Mouse (Mus musculus): ENCODE data around the gene Agbl4. TPM values are rescaled to one million over a fixed set of nuclear protein-coding genes. Genes with fewer than 3 reads are reported as not detected.

The Agbl4 gene
- polyA plus RNA-seq, 1 experiment from 2014 or later = not detected

- Histone ChIP-seq H3K9me3 (replicated peaks) (no peaks in the 10 kb centered on the region), H3K9ac (no peak overlapping the region), H3K4me1 (replicated peaks) (no peaks in the 10 kb centered on the region), H3K36me3 (replicated peaks) (no peaks in the 10 kb centered on the region), H3K27ac (replicated peaks) (no peak overlapping the region), H3K27me3 (no peaks in the 10 kb centered on the region), H3K4me2 (no peak overlapping the region), H3K4me3 (replicated peaks) (no peak overlapping the region)
- 69% methylated on average over 1 of the region's 1 CpGs for WGBS (ENCODE audit: insufficient replicate concordance)
- ATAC-seq (ENCODE audit: insufficient read depth) = no peak
These were observed 1027.0 kb downstream of the Agbl4 start for GRCm38 (mm10) chr4:111424371-111424950.

DNA sequence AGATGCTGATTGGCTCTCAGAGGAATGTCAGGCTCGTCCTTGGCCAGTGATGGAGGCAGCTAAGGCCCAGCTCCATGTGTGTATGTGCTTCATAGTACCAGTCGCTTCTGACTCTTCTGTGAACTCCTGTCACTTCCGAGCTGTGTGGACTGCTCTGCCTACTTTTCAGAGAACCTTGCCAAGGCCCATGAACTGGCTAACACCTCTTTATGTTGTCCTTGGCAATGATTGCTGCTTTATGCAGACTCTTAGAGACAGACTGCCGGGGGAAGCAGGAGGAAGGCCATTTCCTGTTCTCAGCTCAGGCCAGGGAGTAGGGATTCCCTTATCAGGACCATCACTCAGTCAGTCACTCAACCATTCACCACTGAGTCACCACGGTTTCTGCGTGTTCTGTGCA lies 1027.7 kb downstream of the Agbl4 start:
- no peaks in the 10 kb centered on the region for H3K9me3 ChIP-seq (replicated peaks)
- no peak overlapping the region for H3K9ac ChIP-seq
- ATAC-seq (ENCODE audit: insufficient read depth) = no peak
- H3K36me3 ChIP-seq (replicated peaks) = no peaks in the 10 kb centered on the region
- 28% methylated on average over 6 of the region's 6 CpGs for WGBS (ENCODE audit: insufficient replicate concordance)
- H3K4me3 ChIP-seq (replicated peaks) = no peak overlapping the region
- no peak overlapping the region for H3K27ac ChIP-seq (replicated peaks)
- H3K4me1 ChIP-seq (replicated peaks) = no peaks in the 10 kb centered on the region
- no peak overlapping the region for H3K4me2 ChIP-seq
- no peaks in the 10 kb centered on the region for H3K27me3 ChIP-seq

DNA sequence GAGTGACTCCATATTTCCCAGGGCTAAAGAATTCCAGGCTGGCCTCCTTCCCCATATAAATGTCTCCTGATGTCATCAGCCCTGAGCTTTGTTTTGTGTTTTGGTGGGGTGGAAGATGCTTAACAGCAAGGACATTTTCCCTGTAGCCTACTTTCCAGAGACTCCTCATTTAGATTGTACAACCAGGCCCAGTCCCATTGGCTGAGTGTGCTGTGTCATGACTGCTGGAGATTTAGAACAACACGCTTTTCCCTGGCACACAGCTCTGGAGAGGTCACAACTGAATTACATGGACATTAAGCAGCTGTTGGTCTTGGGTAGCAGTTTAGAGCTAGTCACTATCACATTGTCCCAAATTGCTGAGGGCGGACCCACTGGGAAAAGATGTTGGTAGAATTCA lies 1033.7 kb downstream of the Agbl4 start:
- no peaks in the 10 kb centered on the region for H3K27me3 ChIP-seq
- no peak overlapping the region for H3K27ac ChIP-seq (replicated peaks)
- H3K4me3 ChIP-seq (replicated peaks) = no peak overlapping the region
- no peak overlapping the region for H3K4me2 ChIP-seq
- H3K4me1 ChIP-seq (replicated peaks) = no peaks in the 10 kb centered on the region
- 65% methylated on average over 2 of the region's 2 CpGs for WGBS (ENCODE audit: insufficient replicate concordance)
- no peak overlapping the region for H3K9ac ChIP-seq
- H3K9me3 ChIP-seq (replicated peaks) = no peaks in the 10 kb centered on the region
- ATAC-seq (ENCODE audit: insufficient read depth) = no peak
- no peaks in the 10 kb centered on the region for H3K36me3 ChIP-seq (replicated peaks)

DNA sequence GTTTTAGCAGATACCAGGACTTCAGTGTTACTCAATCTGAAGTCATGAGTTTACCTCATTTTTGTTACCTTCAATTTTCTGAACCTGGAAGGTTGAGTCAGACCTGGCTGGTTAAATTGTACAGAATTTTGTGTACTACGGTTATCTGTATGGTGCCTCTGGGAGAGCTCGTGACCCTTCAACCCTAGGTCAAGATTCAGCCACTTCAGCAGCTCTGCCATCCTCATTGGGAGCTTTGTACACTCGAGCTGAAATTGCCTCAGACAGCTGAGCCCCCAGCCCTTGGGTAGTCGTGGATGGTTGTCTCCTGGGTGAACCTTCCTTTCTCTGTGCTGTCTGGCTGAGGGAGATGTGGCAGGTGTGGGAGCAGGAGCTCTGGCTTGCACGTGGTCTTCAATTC lies 1034.6 kb downstream of the Agbl4 start:
- 50% methylated on average over 5 of the region's 5 CpGs for WGBS (ENCODE audit: insufficient replicate concordance)
- ATAC-seq (ENCODE audit: insufficient read depth) = no peak
- H3K36me3 ChIP-seq (replicated peaks) = no peaks in the 10 kb centered on the region
- H3K9me3 ChIP-seq (replicated peaks) = no peaks in the 10 kb centered on the region
- no peak overlapping the region for H3K9ac ChIP-seq
- H3K4me1 ChIP-seq (replicated peaks) = no peaks in the 10 kb centered on the region
- H3K27ac ChIP-seq (replicated peaks) = no peak overlapping the region
- no peaks in the 10 kb centered on the region for H3K27me3 ChIP-seq
- H3K4me3 ChIP-seq (replicated peaks) = no peak overlapping the region
- no peak overlapping the region for H3K4me2 ChIP-seq

DNA sequence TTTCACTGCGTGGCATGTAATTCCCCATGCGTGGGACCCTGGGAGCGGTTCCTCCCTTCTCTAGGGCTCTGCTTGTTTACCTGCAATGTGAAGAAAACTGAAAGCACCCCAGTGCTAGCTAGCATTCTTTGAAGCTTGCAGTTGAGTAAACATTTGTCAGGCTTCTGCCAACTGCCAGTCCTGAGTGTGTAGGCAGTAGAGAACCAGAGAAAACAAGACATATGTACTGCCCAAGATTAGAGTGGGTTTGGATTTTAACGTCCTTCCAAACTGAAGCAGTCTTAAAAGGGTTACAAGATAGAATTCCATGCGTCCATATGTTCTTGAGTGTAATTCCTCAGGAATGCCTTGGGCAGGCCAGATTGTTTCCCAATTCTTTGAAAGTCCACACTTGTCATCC lies 1035.0 kb downstream of the Agbl4 start:
- ATAC-seq (ENCODE audit: insufficient read depth) = no peak
- H3K9ac ChIP-seq = no peak overlapping the region
- H3K4me2 ChIP-seq = no peak overlapping the region
- H3K4me3 ChIP-seq (replicated peaks) = no peak overlapping the region
- H3K36me3 ChIP-seq (replicated peaks) = no peaks in the 10 kb centered on the region
- H3K9me3 ChIP-seq (replicated peaks) = no peaks in the 10 kb centered on the region
- H3K27ac ChIP-seq (replicated peaks) = no peak overlapping the region
- H3K27me3 ChIP-seq = no peaks in the 10 kb centered on the region
- H3K4me1 ChIP-seq (replicated peaks) = no peaks in the 10 kb centered on the region
- WGBS (ENCODE audit: insufficient replicate concordance) = 57% methylated on average over 5 of the region's 5 CpGs

DNA sequence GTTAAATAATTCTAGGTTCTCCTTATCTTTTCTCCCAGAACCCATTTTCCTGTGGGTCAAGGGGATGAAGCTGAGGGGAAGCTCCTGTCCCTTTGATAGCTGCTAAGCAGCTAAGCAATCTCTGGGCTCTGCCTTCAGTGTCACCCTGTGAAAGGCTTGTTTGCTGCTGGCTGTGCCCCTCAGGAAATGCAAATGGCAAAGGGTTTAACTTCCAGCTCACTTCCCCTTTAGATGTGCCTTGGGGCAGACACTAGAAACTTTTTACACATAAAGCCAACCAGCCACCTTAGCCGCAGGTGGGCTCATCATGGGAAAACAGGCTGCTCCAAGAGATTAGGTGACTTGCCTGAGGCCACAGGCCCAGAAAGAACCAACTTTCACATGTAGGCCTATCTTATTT lies 1044.2 kb downstream of the Agbl4 start:
- Histone ChIP-seq H3K9me3 (replicated peaks) (no peaks in the 10 kb centered on the region), H3K36me3 (replicated peaks) (no peaks in the 10 kb centered on the region), H3K4me1 (replicated peaks) (no peaks in the 10 kb centered on the region; the same call in 1 of the 2 replicates), H3K27me3 (no peaks in the 10 kb centered on the region), H3K9ac (no peak overlapping the region), H3K27ac (replicated peaks) (no peak overlapping the region), H3K4me3 (replicated peaks) (no peak overlapping the region), H3K4me2 (no peak overlapping the region)
- WGBS (ENCODE audit: insufficient replicate concordance) = 33% methylated on average over 1 of the region's 1 CpGs
- no peak for ATAC-seq (ENCODE audit: insufficient read depth)

- Histone ChIP-seq H3K4me3 (replicated peaks) (no peak overlapping the region), H3K27me3 (no peaks in the 10 kb centered on the region), H3K9ac (no peak overlapping the region), H3K4me2 (no peak overlapping the region), H3K9me3 (replicated peaks) (no peaks in the 10 kb centered on the region), H3K27ac (replicated peaks) (no peak overlapping the region), H3K4me1 (replicated peaks) (no peaks in the 10 kb centered on the region; the same call in 1 of the 2 replicates), H3K36me3 (replicated peaks) (no peaks in the 10 kb centered on the region)
- 26% methylated on average over 1 of the region's 1 CpGs for WGBS (ENCODE audit: insufficient replicate concordance)
- ATAC-seq (ENCODE audit: insufficient read depth) = no peak
These were observed 1045.2 kb downstream of the Agbl4 start for GRCm38 (mm10) chr4:111442435-111443238.

- 70% methylated on average over 10 of the region's 10 CpGs for WGBS (ENCODE audit: insufficient replicate concordance)
These were observed 1046.6 kb downstream of the Agbl4 start for GRCm38 (mm10) chr4:111443906-111444615.

GRCm38 (mm10) chr4:111444616-111445160 lies 1047.2 kb downstream of the Agbl4 start:
- ATAC-seq (ENCODE audit: insufficient read depth) = no peak
- WGBS (ENCODE audit: insufficient replicate concordance) = 70% methylated on average over 1 of the region's 1 CpGs
- no peak overlapping the region for H3K4me3 ChIP-seq (replicated peaks)

More at GRCm38 (mm10) chr4:111443906-111444615, 1046.6 kb downstream of the Agbl4 start:
- no peak overlapping the region for H3K9ac ChIP-seq
- no peak overlapping the region for H3K4me2 ChIP-seq
- no peaks in the 10 kb centered on the region for H3K27me3 ChIP-seq
- no peaks in the 10 kb centered on the region for H3K9me3 ChIP-seq (replicated peaks)
- no peaks in the 10 kb centered on the region for H3K36me3 ChIP-seq (replicated peaks)
- no peak for ATAC-seq (ENCODE audit: insufficient read depth)
- H3K4me1 ChIP-seq (replicated peaks) = no peaks in the 10 kb centered on the region; the same call in 1 of the 2 replicates
- H3K4me3 ChIP-seq (replicated peaks) = no peak overlapping the region
- no peak overlapping the region for H3K27ac ChIP-seq (replicated peaks)

GRCm38 (mm10) chr4:111447918-111448317 lies 1050.5 kb downstream of the Agbl4 start:
- Histone ChIP-seq H3K4me3 (replicated peaks) (no peak overlapping the region), H3K36me3 (replicated peaks) (no peaks in the 10 kb centered on the region), H3K27me3 (no peaks in the 10 kb centered on the region), H3K4me2 (no peak overlapping the region), H3K4me1 (replicated peaks) (no peaks in the 10 kb centered on the region), H3K9me3 (replicated peaks) (no peaks in the 10 kb centered on the region), H3K9ac (no peak overlapping the region), H3K27ac (replicated peaks) (no peak overlapping the region)
- WGBS (ENCODE audit: insufficient replicate concordance) = 58% methylated on average over 3 of the region's 3 CpGs
- no peak for ATAC-seq (ENCODE audit: insufficient read depth)

More at GRCm38 (mm10) chr4:111444616-111445160, 1047.2 kb downstream of the Agbl4 start:
- Histone ChIP-seq H3K4me1 (replicated peaks) (no peaks in the 10 kb centered on the region; the same call in 1 of the 2 replicates), H3K27ac (replicated peaks) (no peak overlapping the region), H3K9me3 (replicated peaks) (no peaks in the 10 kb centered on the region), H3K9ac (no peak overlapping the region), H3K36me3 (replicated peaks) (no peaks in the 10 kb centered on the region), H3K27me3 (no peaks in the 10 kb centered on the region), H3K4me2 (no peak overlapping the region)

GRCm38 (mm10) chr4:111448586-111448985 lies 1051.1 kb downstream of the Agbl4 start:
- Histone ChIP-seq H3K36me3 (replicated peaks) (no peaks in the 10 kb centered on the region), H3K4me2 (no peak overlapping the region), H3K4me3 (replicated peaks) (no peak overlapping the region), H3K9me3 (replicated peaks) (no peaks in the 10 kb centered on the region), H3K27me3 (no peaks in the 10 kb centered on the region), H3K9ac (no peak overlapping the region), H3K27ac (replicated peaks) (no peak overlapping the region), H3K4me1 (replicated peaks) (no peaks in the 10 kb centered on the region)
- WGBS (ENCODE audit: insufficient replicate concordance) = 77% methylated on average over 4 of the region's 4 CpGs
- ATAC-seq (ENCODE audit: insufficient read depth) = no peak

Data from liver, embryonic 15.5 days (tissue).